Mouse (Mus musculus): Measurements from ENCODE around the gene Sppl2a.

DNA sequence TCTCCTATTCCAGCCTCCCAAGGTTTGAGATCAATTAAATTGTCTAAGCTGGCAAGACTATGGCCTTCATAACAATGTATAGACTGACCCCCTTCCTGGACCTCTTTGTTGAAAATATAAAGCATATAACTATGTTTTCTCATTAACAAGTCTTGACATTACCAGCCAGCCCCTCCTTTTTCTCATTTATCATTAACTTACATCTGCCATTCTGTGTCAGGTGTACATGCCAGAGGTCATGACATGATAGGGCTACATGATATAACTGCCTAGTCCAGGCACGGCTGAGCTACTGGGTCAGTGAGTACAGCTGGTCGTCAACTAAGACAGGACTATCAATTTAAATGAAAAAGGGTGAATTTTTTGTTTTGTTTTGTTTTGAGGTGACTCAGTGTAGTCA lies 10.2 kb upstream of the Sppl2a start:
- TF ChIP-seq CTCF (IDR thresholded peaks at IDR 0.05; ENCODE audit: control insufficient read depth, insufficient read depth, insufficient replicate concordance, low read depth, low read length) (no peak), POLR2A (IDR thresholded peaks at IDR 0.05; ENCODE audit: control insufficient read depth, low read depth, low read length) (no peak)

Measured in testis, adult 2 months (tissue).